Mouse (Mus musculus) heart, adult 9 months (tissue): ENCODE measurements around the gene Cldn19.

ENCODE experiments used
- DNase-seq, 2 experiments: peaks; one replicate each; pipeline ENCODE4 v3.0.0; 2022; ENCODE audit warnings: low spot score in 2 of 2

The Cldn19 gene

DNA sequence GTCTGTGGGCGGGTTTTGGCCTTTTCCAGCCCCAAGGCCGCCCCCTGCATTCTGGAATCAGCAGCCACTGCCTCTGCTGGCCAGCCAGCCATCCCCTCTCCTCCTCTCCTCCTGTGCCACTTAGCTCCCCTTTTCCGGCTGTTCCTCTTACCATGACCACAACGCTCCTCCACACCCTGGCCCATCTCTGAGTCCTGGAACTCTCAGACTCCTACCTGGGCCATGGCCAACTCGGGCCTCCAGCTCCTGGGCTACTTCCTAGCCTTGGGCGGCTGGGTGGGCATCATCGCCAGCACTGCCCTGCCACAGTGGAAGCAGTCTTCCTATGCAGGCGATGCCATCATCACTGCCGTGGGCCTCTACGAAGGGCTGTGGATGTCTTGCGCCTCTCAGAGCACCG, at the start of gene Cldn19:
Gene Cldn19 (plus strand): TSS at position 64 of the 400 bp plus-strand sequence.
- DNase-seq = no peak

DNA sequence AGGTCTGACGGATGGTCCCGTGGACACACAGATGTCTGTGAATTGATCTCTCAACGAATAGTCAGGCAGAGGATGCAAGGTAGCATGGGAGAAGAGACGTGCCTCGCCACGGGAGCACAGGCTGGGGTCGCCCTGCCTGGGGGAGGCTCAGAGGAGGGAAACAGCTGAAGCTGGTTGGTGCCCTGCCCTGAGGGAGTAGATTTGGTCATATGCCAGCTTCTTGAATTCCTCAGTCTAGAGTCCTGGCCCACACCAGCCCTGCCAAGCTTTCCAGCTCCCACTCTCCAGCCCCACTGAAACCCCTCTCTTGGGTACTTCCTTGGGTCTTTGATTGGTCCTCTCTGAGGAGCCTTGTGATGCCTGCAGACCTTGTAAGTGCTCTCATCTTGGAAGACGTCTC, 38.5 kb upstream of the Cldn19 start:
- DNase-seq = no peak

- no peak for DNase-seq
Measured at GRCm38 (mm10) chr4:119218169-119218568, 37.0 kb upstream of the Cldn19 start, which contains the start of gene Tmem269. Tmem269 (minus strand) TSS chr4:119218217.

DNA sequence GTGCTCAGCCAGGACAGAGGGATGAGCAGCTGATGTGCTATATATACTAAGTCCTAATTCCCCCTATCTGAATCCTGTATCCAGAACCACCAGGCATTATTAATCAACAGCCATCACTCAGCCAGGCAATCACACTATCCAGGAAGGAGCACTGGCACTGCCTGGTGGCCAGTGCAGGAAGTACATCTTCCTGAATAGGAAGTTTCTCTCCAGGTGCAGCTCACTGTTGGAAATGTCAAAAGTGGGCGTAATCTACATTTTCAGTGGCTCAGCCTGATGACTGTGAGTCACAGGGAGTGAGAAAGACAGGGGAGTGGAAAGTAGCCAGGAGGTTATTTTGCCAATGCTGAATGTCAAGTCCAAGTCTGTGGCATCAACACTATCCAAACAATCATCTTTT, 31.5 kb upstream of the Cldn19 start:
- DNase-seq = no peak

DNA sequence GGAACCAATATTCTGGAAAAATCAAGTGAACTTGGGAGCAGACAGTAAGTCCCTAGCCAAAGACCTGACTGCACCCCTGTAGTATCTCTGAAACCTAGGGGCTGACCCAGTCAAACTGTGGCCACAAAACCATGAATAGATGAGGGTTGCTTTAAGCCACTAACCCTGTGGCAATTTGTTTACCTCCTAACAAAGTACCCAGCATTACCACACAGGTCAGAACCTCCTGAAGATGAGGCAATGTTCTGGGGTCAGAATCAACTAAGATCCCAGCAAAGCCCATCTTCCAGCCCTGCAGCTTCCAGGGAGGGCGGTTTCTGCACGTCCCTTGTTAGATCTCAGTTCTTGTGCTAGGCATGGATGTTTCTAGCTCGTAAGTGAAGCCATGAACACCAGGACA, 30.7 kb upstream of the Cldn19 start:
- no peak for DNase-seq

DNA sequence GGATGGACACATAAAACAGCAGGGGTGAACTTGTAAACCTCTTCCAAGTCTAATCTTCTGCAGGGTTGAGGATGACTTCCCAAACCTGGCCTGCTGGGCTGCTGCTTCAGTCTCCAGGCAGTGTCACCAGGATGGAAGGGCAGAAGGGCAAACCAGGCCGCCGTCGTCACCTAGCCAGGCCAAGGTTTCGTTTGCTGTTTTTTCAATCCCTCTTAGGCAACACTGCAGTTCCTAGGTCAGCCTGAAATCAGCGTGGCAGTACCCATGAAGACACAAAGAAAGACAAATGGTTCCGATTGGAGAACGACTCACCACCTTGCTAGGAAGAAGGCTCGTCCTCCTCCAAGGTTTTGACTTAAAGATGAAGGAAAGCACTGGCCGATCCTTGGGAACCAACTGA, 29.5 kb upstream of the Cldn19 start:
- no peak for DNase-seq

DNA sequence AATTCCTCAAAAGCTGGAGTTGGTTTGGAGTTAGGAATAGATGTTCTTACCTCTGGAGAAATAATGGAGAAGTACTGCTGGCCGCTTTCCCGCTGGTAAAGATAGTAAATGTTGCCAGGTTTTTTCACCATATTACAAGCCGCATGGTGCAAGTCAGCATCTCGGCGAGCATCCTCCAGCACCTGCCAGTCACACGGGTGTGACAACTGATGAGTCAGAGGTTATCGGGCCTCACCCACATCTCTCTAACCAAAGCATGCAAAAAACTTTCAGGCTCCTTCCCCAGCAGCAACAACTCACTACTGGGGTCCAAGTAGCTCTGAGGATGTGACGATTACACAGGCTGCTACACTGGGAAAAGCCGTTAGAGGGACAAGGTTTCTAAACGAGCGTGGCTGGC, 28.5 kb upstream of the Cldn19 start:
- DNase-seq = no peak

- peak; percentile 100 for DNase-seq
Measured at GRCm38 (mm10) chr4:119232410-119233255, 22.6 kb upstream of the Cldn19 start, which contains the start of the genes AU022252 and P3h1. AU022252 (minus strand) TSS chr4:119232712. P3h1 (plus strand) TSS chr4:119232915.

DNA sequence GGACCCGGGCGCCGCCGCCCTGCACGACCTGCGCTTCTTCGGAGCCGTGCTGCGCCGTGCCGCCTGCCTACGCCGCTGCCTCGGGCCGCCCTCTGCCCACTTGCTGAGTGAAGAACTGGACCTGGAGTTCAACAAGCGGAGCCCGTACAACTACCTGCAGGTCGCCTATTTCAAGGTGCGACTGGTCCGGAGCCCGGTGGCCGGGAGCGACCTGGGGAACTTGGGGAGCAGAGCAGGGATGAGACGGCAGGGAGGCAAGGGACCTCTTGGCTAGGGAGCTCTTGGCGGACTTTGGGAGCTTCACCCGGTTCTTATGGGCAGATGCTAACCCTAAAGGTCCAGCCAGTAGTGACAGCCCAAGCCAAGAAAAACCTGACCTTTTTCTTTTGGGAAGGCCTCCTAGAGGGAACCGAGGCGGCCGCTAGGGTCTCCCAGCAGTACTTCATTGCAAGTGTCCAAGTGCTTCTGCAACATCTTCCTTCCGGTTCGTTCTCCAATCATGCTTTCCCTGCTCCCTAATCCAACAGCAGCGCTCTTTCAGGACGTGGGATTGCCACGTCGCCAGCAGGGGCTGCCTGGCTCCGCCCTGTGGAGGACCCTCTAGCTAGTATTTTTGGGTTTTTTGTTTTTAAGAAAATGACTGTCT, 21.8 kb upstream of the Cldn19 start:
- DNase-seq = peak; percentile 45 to 55

GRCm38 (mm10) chr4:119234348-119234747, 20.9 kb upstream of the Cldn19 start:
- DNase-seq = no peak

DNA sequence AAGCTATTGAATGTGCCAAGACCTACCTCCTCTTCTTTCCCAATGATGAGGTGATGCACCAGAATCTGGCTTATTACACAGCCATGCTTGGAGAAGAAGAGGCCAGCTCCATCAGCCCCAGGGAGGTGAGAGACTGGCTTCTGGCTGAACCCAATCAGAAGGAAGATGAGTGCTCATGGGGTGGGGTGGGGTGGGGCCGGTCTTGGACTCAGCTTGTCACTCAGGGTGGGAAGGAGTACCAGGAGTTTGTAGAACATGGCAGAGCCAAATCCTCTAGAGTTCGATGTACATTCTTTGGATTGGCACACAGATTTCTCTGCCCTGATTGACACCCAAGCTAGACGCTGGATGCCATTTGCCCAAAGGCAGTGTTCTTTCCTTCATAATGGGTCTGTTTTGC, 16.6 kb upstream of the Cldn19 start:
- DNase-seq = no peak

DNA sequence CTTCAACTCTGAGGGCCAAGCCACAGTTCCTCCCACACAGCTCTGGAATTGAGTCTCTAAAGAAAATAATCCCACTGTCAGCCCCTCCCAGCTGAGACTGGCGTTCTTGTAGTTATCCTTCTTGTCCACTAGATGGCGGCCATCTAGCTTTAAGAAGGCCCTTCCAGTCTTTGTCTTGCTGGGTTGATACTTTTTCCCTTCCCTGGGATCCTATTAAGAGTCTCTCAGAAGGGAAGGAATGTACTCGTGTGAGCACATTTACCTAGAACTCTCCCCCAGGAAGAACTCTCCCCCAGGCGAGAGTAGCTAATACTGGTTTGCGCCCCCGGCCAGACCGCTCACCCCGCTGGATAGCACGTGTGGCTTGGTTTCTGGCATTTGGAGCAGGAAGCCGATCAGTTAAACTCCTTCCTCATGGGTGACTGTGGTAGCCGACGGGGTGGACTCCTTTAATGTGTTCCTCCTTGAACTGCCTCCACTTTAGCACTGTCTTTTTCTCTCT, 16.0 kb upstream of the Cldn19 start:
- peak; percentile 67 to 70 for DNase-seq

DNA sequence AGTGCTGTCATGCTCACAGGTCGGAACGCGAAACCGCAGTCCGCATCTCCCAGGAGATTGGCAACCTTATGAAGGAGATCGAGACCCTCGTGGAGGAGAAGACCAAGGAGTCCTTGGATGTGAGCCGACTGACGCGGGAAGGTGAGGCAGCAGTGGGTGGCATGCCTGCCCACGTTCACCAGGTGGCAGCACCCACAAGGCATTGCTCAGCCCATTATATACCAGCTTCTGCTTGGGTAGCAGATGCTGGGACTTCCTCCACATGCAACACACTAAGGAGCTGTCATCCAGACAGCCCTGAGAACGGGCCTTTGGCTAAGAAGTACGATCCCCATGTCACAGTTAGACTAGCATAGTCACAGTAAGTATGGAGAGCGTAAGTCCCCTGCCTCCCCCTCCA, 13.6 kb upstream of the Cldn19 start:
- no peak for DNase-seq

- DNase-seq = no peak
Measured at GRCm38 (mm10) chr4:119242571-119242970, 12.6 kb upstream of the Cldn19 start.

DNA sequence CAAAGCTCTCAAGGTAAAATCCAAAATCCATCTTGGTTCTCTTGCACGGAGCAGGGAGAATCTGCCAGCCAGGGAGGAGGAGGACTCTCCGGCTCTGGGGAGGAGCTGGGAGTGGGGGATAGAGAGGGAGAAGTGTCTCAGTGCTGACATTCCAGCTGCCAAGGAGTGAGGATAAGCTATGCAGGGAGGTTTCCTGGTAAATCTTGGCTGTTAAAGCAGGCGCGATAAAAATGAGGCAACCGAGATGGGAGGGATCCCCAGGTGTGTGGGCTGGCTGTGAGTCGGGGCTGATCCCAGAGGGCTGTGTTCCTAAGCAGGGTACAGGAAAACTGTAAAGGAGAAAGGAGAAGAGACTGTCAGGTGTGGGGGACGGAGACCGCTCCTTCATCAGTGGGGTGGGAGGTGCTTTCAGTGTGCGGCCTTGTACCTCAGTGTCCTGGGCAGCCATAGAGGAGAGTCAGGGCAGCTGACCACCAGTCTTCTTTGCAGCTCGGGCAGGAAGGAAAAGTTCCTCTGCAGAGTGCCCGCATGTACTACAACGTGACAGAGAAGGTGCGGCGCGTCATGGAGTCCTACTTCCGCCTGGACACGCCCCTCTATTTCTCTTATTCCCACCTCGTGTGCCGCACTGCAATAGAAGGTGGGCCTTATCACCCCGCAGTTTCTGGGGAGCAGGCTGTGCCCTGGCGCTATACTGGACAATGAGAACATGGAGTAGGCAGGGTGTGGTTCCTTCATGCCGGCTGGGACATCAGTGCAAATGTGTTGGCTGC, 10.6 kb upstream of the Cldn19 start:
- DNase-seq = no peak

DNA sequence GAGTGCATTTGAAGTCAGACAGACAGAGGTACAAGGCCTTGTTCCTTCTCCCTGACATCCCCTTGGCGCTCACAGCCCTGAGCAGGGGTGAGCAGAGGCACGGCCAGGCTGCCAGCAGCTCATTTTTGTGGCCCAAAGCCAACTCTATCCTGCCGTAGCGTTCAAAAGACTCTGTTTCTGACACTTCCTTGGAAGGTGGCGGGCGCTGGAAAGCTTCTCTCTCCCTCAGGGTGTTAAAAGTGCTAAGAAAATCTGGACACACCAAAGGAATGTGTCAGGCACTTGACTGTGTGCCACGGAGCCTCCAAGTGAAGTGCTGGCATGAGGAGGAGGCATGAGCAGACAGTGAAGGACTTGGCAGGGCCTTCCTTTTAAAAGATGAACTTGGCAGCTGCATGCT, 9.7 kb upstream of the Cldn19 start:
- DNase-seq = peak in 1 of 2 experiments; percentile 34

DNA sequence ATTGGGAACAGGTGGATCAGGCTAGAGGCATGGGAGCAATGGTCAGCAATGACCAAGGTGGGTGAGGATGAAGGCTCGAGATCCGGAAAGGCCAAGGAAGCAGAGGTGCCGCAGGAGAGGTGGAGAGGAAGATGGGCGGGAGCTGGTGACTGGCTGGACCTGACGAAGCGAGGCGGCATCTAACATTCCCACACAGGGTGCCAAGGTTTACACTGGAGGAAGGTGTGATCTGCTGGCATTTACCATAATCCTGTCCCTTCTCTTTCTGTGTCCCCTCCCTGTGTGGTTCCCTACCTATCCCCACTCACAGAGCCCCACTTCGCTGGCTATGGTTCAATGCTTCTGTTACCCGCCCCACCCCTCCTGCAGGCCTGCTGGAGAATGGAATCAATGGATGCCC, 9.3 kb upstream of the Cldn19 start:
- DNase-seq = no peak

- DNase-seq = no peak
Measured at GRCm38 (mm10) chr4:119246688-119247225, 8.5 kb upstream of the Cldn19 start.

GRCm38 (mm10) chr4:119247462-119248235, 7.6 kb upstream of the Cldn19 start:
- peak; percentile 74 to 78 for DNase-seq

- no peak for DNase-seq
Measured at GRCm38 (mm10) chr4:119248407-119248965, 6.7 kb upstream of the Cldn19 start.
